Mouse (Mus musculus): ENCODE results near the gene Arntl2. TPM values are rescaled to one million over a fixed set of nuclear protein-coding genes. Genes with fewer than 3 reads are reported as not detected.

Gene Arntl2
- polyA plus RNA-seq, 1 experiment from 2014 or later = 0.70 TPM

DNA sequence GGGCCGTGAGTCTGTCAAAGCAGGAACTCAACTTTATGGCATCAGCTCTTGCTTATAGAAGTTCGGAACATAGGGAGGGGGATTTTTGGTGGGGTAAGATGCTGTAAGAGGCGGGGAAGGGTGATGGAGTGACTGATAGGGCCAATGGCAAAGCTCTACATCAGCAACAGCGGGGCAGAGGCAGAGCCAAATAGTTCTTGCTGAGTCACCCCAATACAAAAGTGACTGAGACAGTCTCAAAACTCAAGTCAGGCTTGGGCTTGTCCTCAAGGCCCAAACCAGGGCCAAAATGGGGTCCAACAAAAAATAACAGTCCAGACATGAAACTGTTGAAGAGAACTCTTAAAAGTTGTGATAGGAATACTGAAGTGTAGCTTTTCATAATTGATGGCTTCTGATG is 40.2 kb upstream of the Arntl2 start:
- H3K4me1 ChIP-seq (replicated peaks; ENCODE audit: control insufficient read depth, insufficient read depth, low read length) = no peaks in the 10 kb centered on the region
- no peak overlapping the region for H3K4me3 ChIP-seq (ENCODE audit: low read depth, low read length)
- H3K27me3 ChIP-seq (replicated peaks; ENCODE audit: control insufficient read depth, insufficient read depth, low read length) = no peaks in the 10 kb centered on the region
- no peak overlapping the region for H3K27ac ChIP-seq (ENCODE audit: low read depth, low read length)
- 90% methylated on average over 4 of the region's 4 CpGs for WGBS
- ATAC-seq (replicated peaks; ENCODE audit: low FRiP score) (no peak), DNase-seq (ENCODE audit: low spot score) (no peak)
- H3K9me3 ChIP-seq (ENCODE audit: control insufficient read depth, low read length) = no peaks in the 10 kb centered on the region
- no peak overlapping the region for H3K9ac ChIP-seq (ENCODE audit: low read depth, low read length)
- no peak overlapping the region for H3K4me2 ChIP-seq
- H3K36me3 ChIP-seq (ENCODE audit: control insufficient read depth, insufficient read depth, low read length) = no peaks in the 10 kb centered on the region

DNA sequence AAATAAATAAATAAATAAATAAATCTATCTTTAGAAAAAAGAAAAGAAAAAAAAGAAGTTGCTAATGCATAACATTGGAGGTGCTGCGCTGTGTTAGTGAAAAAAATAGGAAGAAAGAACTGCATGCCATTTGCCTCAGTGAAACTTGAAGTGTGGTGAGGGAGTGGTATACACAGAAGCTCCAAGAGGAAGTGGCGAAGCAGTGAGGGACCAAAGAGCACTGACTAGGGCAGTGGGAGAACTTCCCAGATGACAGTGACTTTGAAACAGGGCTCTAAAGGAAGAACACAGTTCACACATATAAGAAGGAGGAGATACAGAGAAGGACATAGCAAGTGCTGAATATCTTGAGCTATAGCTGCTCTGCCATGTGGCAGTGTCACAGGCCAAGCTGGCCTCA is 36.8 kb upstream of the Arntl2 start:
- 79% methylated on average over 2 of the region's 2 CpGs for WGBS
- no peak overlapping the region for H3K4me2 ChIP-seq
- no peak overlapping the region for H3K9ac ChIP-seq (ENCODE audit: low read depth, low read length)
- no peak for DNase-seq (ENCODE audit: low spot score)
- no peak overlapping the region for H3K27ac ChIP-seq (ENCODE audit: low read depth, low read length)
- no peaks in the 10 kb centered on the region for H3K4me1 ChIP-seq (replicated peaks; ENCODE audit: control insufficient read depth, insufficient read depth, low read length)
- H3K27me3 ChIP-seq (replicated peaks; ENCODE audit: control insufficient read depth, insufficient read depth, low read length) = no peaks in the 10 kb centered on the region
- H3K36me3 ChIP-seq (ENCODE audit: control insufficient read depth, insufficient read depth, low read length) = no peaks in the 10 kb centered on the region
- H3K9me3 ChIP-seq (ENCODE audit: control insufficient read depth, low read length) = no peaks in the 10 kb centered on the region
- no peak overlapping the region for H3K4me3 ChIP-seq (ENCODE audit: low read depth, low read length)
- no peak for ATAC-seq (replicated peaks; ENCODE audit: low FRiP score)

DNA sequence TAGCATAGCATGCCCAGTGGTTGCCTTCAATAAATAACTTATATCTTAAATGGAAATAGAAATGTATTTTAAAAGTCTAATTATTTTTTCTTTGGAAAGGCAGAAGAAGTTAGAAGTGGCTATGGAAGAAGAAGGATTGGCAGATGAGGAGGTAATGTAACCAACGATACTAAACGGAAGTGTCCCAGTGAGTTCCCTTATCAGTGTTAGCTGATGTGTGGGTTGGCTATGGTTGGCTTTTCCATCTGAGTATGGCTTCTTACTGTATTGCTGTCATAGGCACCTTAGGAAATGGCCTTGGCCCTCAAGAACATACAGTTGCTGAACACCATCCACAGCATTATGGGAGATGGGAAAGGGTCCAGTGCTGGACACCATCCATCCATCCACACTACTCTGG is 35.8 kb upstream of the Arntl2 start:
- DNase-seq (ENCODE audit: low spot score) (no peak), ATAC-seq (replicated peaks; ENCODE audit: low FRiP score) (no peak)
- no peaks in the 10 kb centered on the region for H3K4me1 ChIP-seq (replicated peaks; ENCODE audit: control insufficient read depth, insufficient read depth, low read length)
- H3K9me3 ChIP-seq (ENCODE audit: control insufficient read depth, low read length) = no peaks in the 10 kb centered on the region
- H3K9ac ChIP-seq (ENCODE audit: low read depth, low read length) = no peak overlapping the region
- H3K27me3 ChIP-seq (replicated peaks; ENCODE audit: control insufficient read depth, insufficient read depth, low read length) = no peaks in the 10 kb centered on the region
- no peak overlapping the region for H3K4me2 ChIP-seq
- no peak overlapping the region for H3K27ac ChIP-seq (ENCODE audit: low read depth, low read length)
- WGBS = 76% methylated on average over 2 of the region's 2 CpGs
- H3K4me3 ChIP-seq (ENCODE audit: low read depth, low read length) = no peak overlapping the region
- H3K36me3 ChIP-seq (ENCODE audit: control insufficient read depth, insufficient read depth, low read length) = no peaks in the 10 kb centered on the region

DNA sequence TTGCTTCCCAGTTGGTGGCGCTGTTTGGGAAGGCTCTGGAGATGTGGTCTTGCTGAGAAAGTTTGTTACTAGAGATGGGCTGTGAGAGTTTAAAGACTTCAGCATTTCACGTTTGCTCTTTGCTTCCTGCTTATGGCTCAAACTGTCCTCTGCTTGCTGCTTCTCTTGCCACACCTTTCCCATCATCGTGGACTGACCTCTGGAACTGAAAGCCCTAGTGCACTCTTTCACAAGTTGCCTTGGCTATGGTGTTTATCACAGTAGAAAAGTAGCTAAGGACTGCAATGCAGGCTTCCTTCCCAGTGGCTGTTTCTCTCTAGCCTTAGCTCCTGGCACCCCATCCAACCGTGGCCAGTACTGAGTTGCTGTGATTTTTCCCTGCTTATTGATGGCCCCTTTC is 35.1 kb upstream of the Arntl2 start:
- Histone ChIP-seq H3K9me3 (ENCODE audit: control insufficient read depth, low read length) (no peaks in the 10 kb centered on the region), H3K4me2 (no peak overlapping the region), H3K36me3 (ENCODE audit: control insufficient read depth, insufficient read depth, low read length) (no peaks in the 10 kb centered on the region), H3K27me3 (replicated peaks; ENCODE audit: control insufficient read depth, insufficient read depth, low read length) (no peaks in the 10 kb centered on the region), H3K9ac (ENCODE audit: low read depth, low read length) (no peak overlapping the region), H3K4me3 (ENCODE audit: low read depth, low read length) (no peak overlapping the region), H3K4me1 (replicated peaks; ENCODE audit: control insufficient read depth, insufficient read depth, low read length) (no peaks in the 10 kb centered on the region), H3K27ac (ENCODE audit: low read depth, low read length) (no peak overlapping the region)
- DNase-seq (ENCODE audit: low spot score) (no peak), ATAC-seq (replicated peaks; ENCODE audit: low FRiP score) (no peak)
- WGBS = 69% methylated on average over 4 of the region's 4 CpGs

DNA sequence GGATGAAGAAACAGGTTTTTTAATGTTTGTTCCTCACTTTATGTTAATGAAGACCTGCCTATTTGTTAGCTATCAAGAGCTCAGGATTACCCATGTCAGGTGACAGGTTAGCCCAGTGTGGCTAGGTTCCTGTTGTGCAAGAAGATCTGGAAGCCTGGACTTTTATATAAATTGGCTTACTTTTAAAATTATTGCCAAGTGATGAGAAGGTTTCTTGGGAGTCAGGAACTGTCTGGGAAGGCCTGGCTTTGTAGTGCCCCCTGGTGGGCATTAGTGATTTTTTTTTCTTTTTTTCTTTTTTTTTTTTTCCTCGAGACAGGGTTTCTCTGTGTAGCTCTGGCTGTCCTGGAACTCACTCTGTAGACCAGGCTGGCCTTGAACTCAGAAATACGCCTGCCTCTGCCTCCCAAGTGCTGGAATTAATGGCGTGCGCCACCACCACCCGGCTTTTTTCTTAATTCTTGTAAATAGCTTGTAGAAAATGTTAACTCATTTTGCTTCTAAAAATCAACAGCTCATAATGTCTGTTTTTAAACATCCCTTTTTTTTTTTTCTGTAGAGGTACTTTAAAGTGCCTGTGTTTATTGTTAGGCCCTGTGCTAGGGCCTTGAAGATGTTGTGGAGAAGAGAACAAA is 33.5 kb upstream of the Arntl2 start:
- Histone ChIP-seq H3K9me3 (ENCODE audit: control insufficient read depth, low read length) (no peaks in the 10 kb centered on the region), H3K36me3 (ENCODE audit: control insufficient read depth, insufficient read depth, low read length) (no peaks in the 10 kb centered on the region), H3K4me2 (no peak overlapping the region), H3K4me1 (replicated peaks; ENCODE audit: control insufficient read depth, insufficient read depth, low read length) (no peaks in the 10 kb centered on the region), H3K4me3 (ENCODE audit: low read depth, low read length) (no peak overlapping the region), H3K27me3 (replicated peaks; ENCODE audit: control insufficient read depth, insufficient read depth, low read length) (no peaks in the 10 kb centered on the region), H3K9ac (ENCODE audit: low read depth, low read length) (no peak overlapping the region), H3K27ac (ENCODE audit: low read depth, low read length) (no peak overlapping the region)
- DNase-seq (ENCODE audit: low spot score) (no peak), ATAC-seq (replicated peaks; ENCODE audit: low FRiP score) (no peak)
- whole genome bisulfite sequencing = 60% methylated on average over 5 of the region's 5 CpGs

DNA sequence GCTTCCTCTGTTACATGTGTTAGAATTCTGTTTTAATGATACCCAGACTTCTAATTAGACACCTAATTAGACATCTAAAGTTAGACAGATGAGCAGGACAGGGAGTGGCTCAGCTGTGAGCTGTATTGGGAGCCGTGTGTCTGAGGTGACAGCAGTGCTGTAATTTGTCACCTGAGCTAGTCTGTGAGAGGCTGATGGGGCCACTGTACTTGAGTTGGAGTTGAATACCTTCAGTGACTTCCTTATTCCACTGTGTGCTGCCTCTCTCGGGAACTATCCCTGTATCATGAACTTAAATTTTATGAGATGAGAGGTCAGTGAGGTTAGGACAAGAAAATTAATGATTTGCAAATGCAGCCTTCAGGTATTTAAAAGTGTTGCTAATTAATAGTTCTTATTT is 31.3 kb upstream of the Arntl2 start:
- H3K9ac ChIP-seq (ENCODE audit: low read depth, low read length) = no peak overlapping the region
- H3K27me3 ChIP-seq (replicated peaks; ENCODE audit: control insufficient read depth, insufficient read depth, low read length) = no peaks in the 10 kb centered on the region
- 54% methylated on average over 2 of the region's 2 CpGs for WGBS
- no peaks in the 10 kb centered on the region for H3K9me3 ChIP-seq (ENCODE audit: control insufficient read depth, low read length)
- ATAC-seq (replicated peaks; ENCODE audit: low FRiP score) (no peak), DNase-seq (ENCODE audit: low spot score) (no peak)
- H3K4me1 ChIP-seq (replicated peaks; ENCODE audit: control insufficient read depth, insufficient read depth, low read length) = no peaks in the 10 kb centered on the region
- peaks cover 2% of the 10 kb centered on the region; the same call in 1 of the 2 replicates for H3K36me3 ChIP-seq (ENCODE audit: control insufficient read depth, insufficient read depth, low read length)
- no peak overlapping the region for H3K4me2 ChIP-seq
- H3K27ac ChIP-seq (ENCODE audit: low read depth, low read length) = no peak overlapping the region
- no peak overlapping the region for H3K4me3 ChIP-seq (ENCODE audit: low read depth, low read length)

DNA sequence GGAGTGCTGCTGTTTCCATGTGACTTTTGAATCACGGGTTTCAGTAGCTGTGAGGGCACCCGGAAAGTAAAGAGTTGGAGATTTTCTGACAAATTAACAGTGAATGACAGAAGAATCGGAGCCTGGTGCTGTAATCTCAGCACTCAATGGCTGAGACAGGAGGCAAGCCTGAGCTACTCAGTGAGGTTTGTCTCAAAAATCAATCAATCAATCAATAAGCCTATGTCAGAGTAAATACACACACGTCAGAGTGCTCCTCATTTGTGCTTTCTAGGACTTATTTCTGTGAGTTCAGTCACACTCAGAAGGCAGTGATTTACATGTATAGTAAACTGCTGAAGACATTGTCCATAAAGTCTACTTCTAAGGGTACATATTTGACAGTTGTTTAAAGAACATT is 30.6 kb upstream of the Arntl2 start:
- H3K27me3 ChIP-seq (replicated peaks; ENCODE audit: control insufficient read depth, insufficient read depth, low read length) = no peaks in the 10 kb centered on the region
- no peak overlapping the region for H3K9ac ChIP-seq (ENCODE audit: low read depth, low read length)
- WGBS = 72% methylated on average over 4 of the region's 4 CpGs
- DNase-seq (ENCODE audit: low spot score) = no peak
- no peak overlapping the region for H3K4me2 ChIP-seq
- H3K27ac ChIP-seq (ENCODE audit: low read depth, low read length) = no peak overlapping the region
- ATAC-seq (replicated peaks; ENCODE audit: low FRiP score) = no peak
- H3K4me3 ChIP-seq (ENCODE audit: low read depth, low read length) = no peak overlapping the region
- H3K9me3 ChIP-seq (ENCODE audit: control insufficient read depth, low read length) = no peaks in the 10 kb centered on the region
- no peaks in the 10 kb centered on the region for H3K4me1 ChIP-seq (replicated peaks; ENCODE audit: control insufficient read depth, insufficient read depth, low read length)
- peaks cover 2% of the 10 kb centered on the region; the same call in 1 of the 2 replicates for H3K36me3 ChIP-seq (ENCODE audit: control insufficient read depth, insufficient read depth, low read length)

DNA sequence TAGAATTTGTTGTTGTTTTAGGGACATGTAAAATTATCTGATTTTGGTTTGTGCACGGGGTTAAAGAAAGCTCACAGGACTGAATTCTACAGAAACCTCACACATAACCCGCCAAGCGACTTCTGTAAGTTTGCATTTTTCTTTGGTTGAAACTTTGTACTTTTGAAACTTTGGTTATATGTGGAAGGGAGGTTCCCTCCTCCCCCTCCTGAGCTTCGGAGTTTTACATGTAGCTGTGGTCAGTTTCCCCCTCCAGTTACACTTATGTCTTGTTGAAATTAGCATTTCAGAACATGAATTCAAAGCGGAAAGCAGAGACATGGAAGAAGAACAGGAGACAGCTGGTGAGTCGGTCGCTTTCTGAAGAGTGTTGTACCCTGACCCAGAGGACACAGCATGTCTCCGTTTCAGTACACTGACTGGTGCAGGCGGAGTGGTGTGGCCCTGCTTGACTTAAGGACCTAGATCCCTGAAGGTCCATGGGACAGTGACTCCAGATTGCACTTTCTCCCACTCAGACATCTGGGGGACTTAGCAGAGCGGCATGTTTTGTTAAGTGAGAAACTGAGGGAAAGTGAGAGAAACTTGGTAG is 26.9 kb upstream of the Arntl2 start:
- Histone ChIP-seq H3K4me3 (ENCODE audit: low read depth, low read length) (no peak overlapping the region), H3K9me3 (ENCODE audit: control insufficient read depth, low read length) (no peaks in the 10 kb centered on the region), H3K27me3 (replicated peaks; ENCODE audit: control insufficient read depth, insufficient read depth, low read length) (no peaks in the 10 kb centered on the region), H3K27ac (ENCODE audit: low read depth, low read length) (no peak overlapping the region), H3K4me1 (replicated peaks; ENCODE audit: control insufficient read depth, insufficient read depth, low read length) (no peaks in the 10 kb centered on the region), H3K4me2 (no peak overlapping the region), H3K36me3 (ENCODE audit: control insufficient read depth, insufficient read depth, low read length) (peaks cover 2% of the 10 kb centered on the region; the same call in 1 of the 2 replicates), H3K9ac (ENCODE audit: low read depth, low read length) (no peak overlapping the region)
- ATAC-seq (replicated peaks; ENCODE audit: low FRiP score) (no peak), DNase-seq (ENCODE audit: low spot score) (no peak)
- 89% methylated on average over 10 of the region's 10 CpGs for WGBS

DNA sequence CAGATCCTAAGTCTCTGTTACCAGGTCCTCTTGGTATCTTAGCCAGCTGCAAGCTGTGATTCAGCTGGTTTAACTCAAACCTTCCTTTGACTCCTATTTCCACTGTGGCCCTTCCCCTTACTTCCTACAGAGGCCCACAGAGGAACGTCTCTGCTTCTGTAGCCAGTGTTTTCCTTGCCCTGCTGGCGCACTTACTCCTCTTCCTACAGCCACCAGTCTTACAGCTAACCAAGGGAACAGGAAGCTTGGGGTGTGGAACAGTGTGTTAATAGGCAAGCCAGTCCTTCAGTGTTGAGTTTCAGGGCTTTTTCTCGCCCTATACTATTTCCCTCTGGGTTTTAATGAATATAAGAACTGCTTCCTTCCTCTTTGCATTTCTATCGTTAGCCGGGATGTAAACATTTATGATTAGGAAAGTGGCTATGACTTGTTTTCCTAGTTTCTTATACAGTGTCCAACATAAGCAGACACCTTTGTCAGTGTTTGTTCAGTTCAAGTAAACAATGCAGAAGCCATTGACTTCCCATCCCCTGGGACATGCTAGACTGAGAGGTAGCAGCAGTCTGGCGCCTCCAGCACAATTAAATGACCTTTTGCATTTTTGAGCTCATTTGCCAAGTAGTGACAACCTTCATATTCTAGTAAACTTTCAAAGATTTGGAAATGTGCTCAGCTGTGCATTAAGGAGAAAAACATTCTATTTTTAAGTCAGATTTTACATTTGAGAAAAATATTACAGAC is 25.7 kb upstream of the Arntl2 start:
- ATAC-seq (replicated peaks; ENCODE audit: low FRiP score) (no peak), DNase-seq (ENCODE audit: low spot score) (no peak)
- H3K4me2 ChIP-seq = no peak overlapping the region
- H3K4me1 ChIP-seq (replicated peaks; ENCODE audit: control insufficient read depth, insufficient read depth, low read length) = no peaks in the 10 kb centered on the region
- no peak overlapping the region for H3K4me3 ChIP-seq (ENCODE audit: low read depth, low read length)
- WGBS = 69% methylated on average over 6 of the region's 6 CpGs
- H3K9me3 ChIP-seq (ENCODE audit: control insufficient read depth, low read length) = no peaks in the 10 kb centered on the region
- H3K36me3 ChIP-seq (ENCODE audit: control insufficient read depth, insufficient read depth, low read length) = peaks cover 5% of the 10 kb centered on the region; the same call in 1 of the 2 replicates
- no peak overlapping the region for H3K27ac ChIP-seq (ENCODE audit: low read depth, low read length)
- H3K9ac ChIP-seq (ENCODE audit: low read depth, low read length) = no peak overlapping the region
- H3K27me3 ChIP-seq (replicated peaks; ENCODE audit: control insufficient read depth, insufficient read depth, low read length) = no peaks in the 10 kb centered on the region
